Mouse (Mus musculus): Measurements from ENCODE around the gene Itgam. TPM values are rescaled to one million over a fixed set of nuclear protein-coding genes. Genes with fewer than 3 reads are reported as not detected.
"Not testable (repeated sequence)": the region's sequence is repeated elsewhere in the genome, so short reads cannot be mapped to it uniquely, and the experiment has no call there.

Gene Itgam
- total RNA-seq, 2 experiments from 2014 or later = 8.4 to 8.7 TPM

GRCm38 (mm10) chr7:128128741-128129720, 66.6 kb downstream of the Itgam start, which contains the start of gene Itgax:
Itgax (plus strand) TSS chr7:128129547.
- DNase-seq (ENCODE audit: low spot score in 2 of 2) = no peak

GRCm38 (mm10) chr7:128132148-128132547, 69.7 kb downstream of the Itgam start:
- no peak for DNase-seq (ENCODE audit: low spot score in 2 of 2)

GRCm38 (mm10) chr7:128133596-128133995, 71.2 kb downstream of the Itgam start:
- no peak for DNase-seq (ENCODE audit: low spot score in 2 of 2)

GRCm38 (mm10) chr7:128136927-128137326, 74.5 kb downstream of the Itgam start:
- no peak for DNase-seq (ENCODE audit: low spot score in 2 of 2)

- no peak for DNase-seq (ENCODE audit: low spot score in 2 of 2)
Observed at GRCm38 (mm10) chr7:128139611-128140010, 77.2 kb downstream of the Itgam start.

- no peak for DNase-seq (ENCODE audit: low spot score in 2 of 2)
Observed at GRCm38 (mm10) chr7:128150970-128151369, 88.5 kb downstream of the Itgam start.

GRCm38 (mm10) chr7:128154076-128154475, 91.6 kb downstream of the Itgam start, which contains the start of gene Itgad:
Itgad (plus strand) TSS chr7:128154376.
- no peak for DNase-seq (ENCODE audit: low spot score in 2 of 2)

GRCm38 (mm10) chr7:128154924-128155323, 92.5 kb downstream of the Itgam start:
- DNase-seq (ENCODE audit: low spot score in 2 of 2) = no peak

- not testable (repeated sequence) for DNase-seq (ENCODE audit: low spot score in 2 of 2)
Observed at GRCm38 (mm10) chr7:128158688-128159354, 96.4 kb downstream of the Itgam start.

GRCm38 (mm10) chr7:128164001-128164400, 101.6 kb downstream of the Itgam start:
- no peak for DNase-seq (ENCODE audit: low spot score in 2 of 2)

GRCm38 (mm10) chr7:128166391-128166790, 104.0 kb downstream of the Itgam start:
- no peak for DNase-seq (ENCODE audit: low spot score in 2 of 2)

Other genes starting within 250 kb of the Itgam start
- 10 to 100 TPM; 46.9 to 53.6 TPM for gene Stx4a, start 238.3 kb upstream of the Itgam start, total RNA-seq (2021)
- 100 to 1,000 TPM; 292 to 296 TPM for gene Stx1b, start 238.1 kb upstream of the Itgam start, total RNA-seq (2021)
- gene Zfp646, start 186.4 kb upstream of the Itgam start, total RNA-seq (2021) = 10 to 100 TPM; 28.6 to 30.2 TPM
- gene Zfp668, start 185.8 kb upstream of the Itgam start, total RNA-seq (2021) = 10 to 100 TPM; 22.9 to 25.3 TPM
- 1 to 10 TPM in 1 of 2 experiments, under 1 TPM in 1; 0.96 to 1.1 TPM for gene Prss53, start 171.7 kb upstream of the Itgam start, total RNA-seq (2021)
- gene Gm21974, start 167.2 kb upstream of the Itgam start, total RNA-seq (2021) = not detected
- gene Vkorc1, start 167.0 kb upstream of the Itgam start, total RNA-seq (2021) = 10 to 100 TPM; 25.0 to 26.3 TPM
- 10 to 100 TPM; 45.9 to 48.6 TPM for gene Bckdk, start 158.6 kb upstream of the Itgam start, total RNA-seq (2021)
- 10 to 100 TPM; 25.8 to 28.2 TPM for gene Kat8, start 150.1 kb upstream of the Itgam start, total RNA-seq (2021)
- 1 to 10 TPM; 1.7 to 1.8 TPM for gene Prss8, start 132.5 kb upstream of the Itgam start, total RNA-seq (2021)
- 10 to 100 TPM; 15.0 to 17.0 TPM for gene Prss36, start 115.9 kb upstream of the Itgam start, total RNA-seq (2021)
- gene Fus, start 95.2 kb upstream of the Itgam start, total RNA-seq (2021) = 100 to 1,000 TPM; 423 to 445 TPM
- gene Pycard, start 68.8 kb upstream of the Itgam start, total RNA-seq (2021) = 1 to 10 TPM; 3.2 to 4.5 TPM
- gene Trim72, start 58.7 kb upstream of the Itgam start, total RNA-seq (2021) = under 1 TPM; 0.40 to 0.55 TPM
- gene Gm49368, start within 50 bp of the Itgam start, total RNA-seq (2021) = not detected
- gene Itgax, start 66.9 kb downstream of the Itgam start, total RNA-seq (2021) = not detected
- under 1 TPM; 0.78 to 0.85 TPM for gene Itgad, start 91.7 kb downstream of the Itgam start, total RNA-seq (2021)
- gene Cox6a2, start 143.7 kb downstream of the Itgam start, total RNA-seq (2021) = 1 to 10 TPM; 4.3 to 4.8 TPM
- 10 to 100 TPM; 11.4 to 11.8 TPM for gene Armc5, start 174.7 kb downstream of the Itgam start, total RNA-seq (2021)
- 1 to 10 TPM; 3.7 to 4.3 TPM for gene 9130023H24Rik, start 175.4 kb downstream of the Itgam start, total RNA-seq (2021)
- gene Tgfb1i1, start 184.2 kb downstream of the Itgam start, total RNA-seq (2021) = 10 to 100 TPM; 27.2 to 28.1 TPM
- not detected for gene Slc5a2, start 203.0 kb downstream of the Itgam start, total RNA-seq (2021)
- gene BC017158, start 235.5 kb downstream of the Itgam start, total RNA-seq (2021) = 10 to 100 TPM; 23.0 to 23.2 TPM